Mouse (Mus musculus): ENCODE data around the gene Kcnj10. TPM values are rescaled to one million over a fixed set of nuclear protein-coding genes. Genes with fewer than 3 reads are reported as not detected.

Kcnj10 gene
- total and polyA plus RNA-seq, 2 experiments, result 0.34 to 0.37 TPM

GRCm38 (mm10) chr1:172347382-172347781, 6.4 kb downstream of the Kcnj10 start:
- Histone ChIP-seq H3K79me2 (ENCODE audit: control insufficient read depth, insufficient read depth, low read length) (no peaks in the 10 kb centered on the region), H3K4me3 (ENCODE audit: insufficient read depth, low read depth, low read length) (no peak overlapping the region), H3K27ac (replicated peaks; ENCODE audit: insufficient read depth, low read depth, low read length) (peak overlapping the region; percentile 33; the same call in 1 of the 2 replicates), H3K9ac (ENCODE audit: low read depth, low read length) (no peak overlapping the region), H3K27me3 (ENCODE audit: control insufficient read depth, insufficient read depth, low read length) (peaks cover 6% of the 10 kb centered on the region; the same call in 1 of the 2 replicates), H3K36me3 (ENCODE audit: control insufficient read depth, insufficient read depth, low read length) (no peaks in the 10 kb centered on the region), H3K4me1 (ENCODE audit: control insufficient read depth, insufficient read depth, low read length) (no peaks in the 10 kb centered on the region)
- TF ChIP-seq POLR2A (IDR thresholded peaks at IDR 0.05; ENCODE audit: extremely low read depth, insufficient read depth, low read length) (no peak), CTCF (IDR thresholded peaks at IDR 0.05; ENCODE audit: low read depth, low read length) (no peak)
- DNase-seq (ENCODE audit: extremely low read depth, low read depth, low spot score), result peak; percentile 30
- 75% methylated on average over 12 of the region's 12 CpGs for WGBS

GRCm38 (mm10) chr1:172349504-172349903, 8.5 kb downstream of the Kcnj10 start:
- no peak overlapping the region for H3K4me3 ChIP-seq (ENCODE audit: insufficient read depth, low read depth, low read length)
- no peaks in the 10 kb centered on the region for H3K36me3 ChIP-seq (ENCODE audit: control insufficient read depth, insufficient read depth, low read length)
- peaks cover 6% of the 10 kb centered on the region for H3K27me3 ChIP-seq (ENCODE audit: control insufficient read depth, insufficient read depth, low read length)
- no peak for DNase-seq (ENCODE audit: extremely low read depth, low read depth, low spot score)
- no peak overlapping the region for H3K27ac ChIP-seq (replicated peaks; ENCODE audit: insufficient read depth, low read depth, low read length)
- no peak overlapping the region for H3K9ac ChIP-seq (ENCODE audit: low read depth, low read length)
- TF ChIP-seq POLR2A (IDR thresholded peaks at IDR 0.05; ENCODE audit: extremely low read depth, insufficient read depth, low read length) (no peak), CTCF (IDR thresholded peaks at IDR 0.05; ENCODE audit: low read depth, low read length) (no peak)
- H3K4me1 ChIP-seq (ENCODE audit: control insufficient read depth, insufficient read depth, low read length), result no peaks in the 10 kb centered on the region
- 87% methylated on average over 5 of the region's 5 CpGs for WGBS
- no peaks in the 10 kb centered on the region for H3K79me2 ChIP-seq (ENCODE audit: control insufficient read depth, insufficient read depth, low read length)

- Histone ChIP-seq H3K4me1 (ENCODE audit: control insufficient read depth, insufficient read depth, low read length) (no peaks in the 10 kb centered on the region), H3K9ac (ENCODE audit: low read depth, low read length) (no peak overlapping the region), H3K27me3 (ENCODE audit: control insufficient read depth, insufficient read depth, low read length) (peaks cover 6% of the 10 kb centered on the region), H3K36me3 (ENCODE audit: control insufficient read depth, insufficient read depth, low read length) (no peaks in the 10 kb centered on the region), H3K27ac (replicated peaks; ENCODE audit: insufficient read depth, low read depth, low read length) (no peak overlapping the region), H3K79me2 (ENCODE audit: control insufficient read depth, insufficient read depth, low read length) (no peaks in the 10 kb centered on the region), H3K4me3 (ENCODE audit: insufficient read depth, low read depth, low read length) (no peak overlapping the region)
- DNase-seq (ENCODE audit: extremely low read depth, low read depth, low spot score), result no peak
- TF ChIP-seq CTCF (IDR thresholded peaks at IDR 0.05; ENCODE audit: low read depth, low read length) (no peak), POLR2A (IDR thresholded peaks at IDR 0.05; ENCODE audit: extremely low read depth, insufficient read depth, low read length) (no peak)
- 36% methylated on average over 19 of the region's 19 CpGs for WGBS
Measured at GRCm38 (mm10) chr1:172349916-172350812, 9.2 kb downstream of the Kcnj10 start.

GRCm38 (mm10) chr1:172352001-172352400, 11.0 kb downstream of the Kcnj10 start:
- H3K27me3 ChIP-seq (ENCODE audit: control insufficient read depth, insufficient read depth, low read length), result peaks cover 6% of the 10 kb centered on the region
- WGBS, result 75% methylated on average over 6 of the region's 6 CpGs
- TF ChIP-seq POLR2A (IDR thresholded peaks at IDR 0.05; ENCODE audit: extremely low read depth, insufficient read depth, low read length) (no peak), CTCF (IDR thresholded peaks at IDR 0.05; ENCODE audit: low read depth, low read length) (no peak)
- no peaks in the 10 kb centered on the region for H3K4me1 ChIP-seq (ENCODE audit: control insufficient read depth, insufficient read depth, low read length)
- no peak overlapping the region for H3K9ac ChIP-seq (ENCODE audit: low read depth, low read length)
- no peak overlapping the region for H3K27ac ChIP-seq (replicated peaks; ENCODE audit: insufficient read depth, low read depth, low read length)
- no peak for DNase-seq (ENCODE audit: extremely low read depth, low read depth, low spot score)
- no peaks in the 10 kb centered on the region for H3K79me2 ChIP-seq (ENCODE audit: control insufficient read depth, insufficient read depth, low read length)
- no peaks in the 10 kb centered on the region for H3K36me3 ChIP-seq (ENCODE audit: control insufficient read depth, insufficient read depth, low read length)
- no peak overlapping the region for H3K4me3 ChIP-seq (ENCODE audit: insufficient read depth, low read depth, low read length)

- 79% methylated on average over 3 of the region's 3 CpGs for WGBS
- Histone ChIP-seq H3K4me3 (ENCODE audit: insufficient read depth, low read depth, low read length) (no peak overlapping the region), H3K79me2 (ENCODE audit: control insufficient read depth, insufficient read depth, low read length) (no peaks in the 10 kb centered on the region), H3K4me1 (ENCODE audit: control insufficient read depth, insufficient read depth, low read length) (no peaks in the 10 kb centered on the region), H3K36me3 (ENCODE audit: control insufficient read depth, insufficient read depth, low read length) (no peaks in the 10 kb centered on the region), H3K9ac (ENCODE audit: low read depth, low read length) (no peak overlapping the region), H3K27me3 (ENCODE audit: control insufficient read depth, insufficient read depth, low read length) (peaks cover 6% of the 10 kb centered on the region), H3K27ac (replicated peaks; ENCODE audit: insufficient read depth, low read depth, low read length) (0 out of 2 replicates have a peak overlapping the region, but pooled peaks have one; percentile 32)
- no peak for DNase-seq (ENCODE audit: extremely low read depth, low read depth, low spot score)
- TF ChIP-seq POLR2A (IDR thresholded peaks at IDR 0.05; ENCODE audit: extremely low read depth, insufficient read depth, low read length) (no peak), CTCF (IDR thresholded peaks at IDR 0.05; ENCODE audit: low read depth, low read length) (no peak)
Measured at GRCm38 (mm10) chr1:172352453-172352852, 11.4 kb downstream of the Kcnj10 start.

- Histone ChIP-seq H3K4me3 (ENCODE audit: insufficient read depth, low read depth, low read length) (no peak overlapping the region), H3K27me3 (ENCODE audit: control insufficient read depth, insufficient read depth, low read length) (peaks cover 3% of the 10 kb centered on the region), H3K36me3 (ENCODE audit: control insufficient read depth, insufficient read depth, low read length) (no peaks in the 10 kb centered on the region), H3K4me1 (ENCODE audit: control insufficient read depth, insufficient read depth, low read length) (no peaks in the 10 kb centered on the region), H3K27ac (replicated peaks; ENCODE audit: insufficient read depth, low read depth, low read length) (no peak overlapping the region), H3K9ac (ENCODE audit: low read depth, low read length) (no peak overlapping the region), H3K79me2 (ENCODE audit: control insufficient read depth, insufficient read depth, low read length) (no peaks in the 10 kb centered on the region)
- TF ChIP-seq POLR2A (IDR thresholded peaks at IDR 0.05; ENCODE audit: extremely low read depth, insufficient read depth, low read length) (no peak), CTCF (IDR thresholded peaks at IDR 0.05; ENCODE audit: low read depth, low read length) (no peak)
- DNase-seq (ENCODE audit: extremely low read depth, low read depth, low spot score), result no peak
- 67% methylated on average over 3 of the region's 3 CpGs for WGBS
Measured at GRCm38 (mm10) chr1:172355336-172355735, 14.3 kb downstream of the Kcnj10 start.
